Mouse (Mus musculus): ENCODE results near the gene Duoxa1.
"Not testable (repeated sequence)": the region's sequence is repeated elsewhere in the genome, so short reads cannot be mapped to it uniquely, and the experiment has no call there.

Duoxa1 gene

GRCm38 (mm10) chr2:122313536-122313935 lies at the start of gene Duoxa1:
TSS of gene Duoxa1 (minus strand) at chr2:122313730.
- no peak for DNase-seq (ENCODE audit: low spot score in 2 of 2)

DNA sequence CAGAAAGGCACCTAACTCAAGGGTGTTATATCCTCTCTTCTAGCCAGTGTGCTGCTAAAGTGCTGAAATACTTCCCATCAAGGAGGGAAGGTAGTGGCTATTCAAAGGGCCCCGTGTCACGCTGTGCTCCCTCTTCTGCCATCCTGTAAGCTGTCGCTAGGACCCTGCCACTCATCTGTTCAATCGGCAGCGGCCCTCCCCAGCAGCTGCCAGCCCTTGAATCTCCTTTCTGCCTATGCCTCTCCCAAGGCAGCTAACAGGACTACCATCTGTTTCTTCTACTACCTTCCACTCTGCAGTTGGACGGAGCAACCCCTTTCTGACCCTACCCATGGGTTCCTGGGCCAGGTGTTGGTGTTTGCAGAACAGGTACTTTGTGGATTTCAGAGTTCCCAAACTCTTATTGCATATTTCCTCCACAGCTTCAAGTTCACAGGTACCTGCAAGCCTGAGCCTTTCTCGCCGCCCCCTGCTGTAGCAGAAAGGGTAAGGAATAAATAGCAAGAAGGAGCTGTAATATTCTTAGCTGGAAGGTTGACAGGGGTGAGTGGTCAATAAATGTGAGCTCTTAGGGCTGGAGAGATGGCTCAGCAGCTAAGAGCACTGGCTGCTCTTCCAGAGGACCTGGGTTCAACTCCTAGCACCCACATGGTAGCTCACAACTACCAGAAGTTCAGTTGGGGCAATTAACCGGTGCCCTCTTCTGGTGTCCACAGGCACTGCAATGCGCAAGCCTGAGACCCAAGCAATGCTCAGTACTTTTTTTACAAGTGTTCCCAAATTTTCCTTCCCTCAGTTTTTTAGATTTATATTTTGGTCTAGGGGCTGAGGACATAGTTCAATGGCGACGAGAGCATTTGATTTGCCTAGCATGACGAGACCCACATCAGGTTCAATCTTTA lies 49.3 kb upstream of the Duoxa1 start:
- DNase-seq (ENCODE audit: low spot score in 2 of 2), result no peak

DNA sequence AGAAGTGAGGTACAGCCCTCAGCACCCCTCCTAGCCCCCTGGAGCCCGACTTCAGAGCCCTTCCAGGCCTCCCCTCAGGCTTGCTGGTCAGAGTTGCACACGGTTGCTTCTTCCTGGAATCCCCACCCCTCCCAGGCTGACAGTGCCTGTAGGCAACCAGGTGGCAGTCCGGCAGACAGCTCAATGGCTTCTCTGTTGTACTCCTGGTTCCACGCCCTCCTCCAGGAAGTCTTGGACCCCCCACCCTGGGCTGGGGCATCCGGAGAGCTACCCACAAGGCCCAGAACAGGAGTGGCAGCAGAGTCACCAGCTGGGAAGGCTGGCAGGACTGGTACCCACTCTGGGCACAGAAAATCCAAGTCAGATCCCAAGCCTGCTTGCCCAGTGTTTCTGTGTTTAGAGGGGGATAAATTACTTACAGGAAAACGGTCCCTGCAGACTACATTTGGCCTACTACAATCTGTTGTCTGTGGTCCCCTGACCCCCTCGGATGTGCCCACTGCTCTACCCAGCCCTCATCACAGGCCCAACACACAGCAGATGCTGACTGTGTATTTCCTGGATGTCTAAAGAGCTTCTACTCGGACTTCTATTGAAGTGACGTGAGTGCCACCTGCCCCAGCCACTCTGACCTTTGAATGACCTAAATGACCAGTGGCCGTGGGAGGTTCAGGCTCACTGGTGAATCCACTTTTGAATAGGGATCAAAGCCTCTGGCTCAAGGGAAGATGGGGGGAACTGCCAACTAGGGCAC lies 48.5 kb upstream of the Duoxa1 start:
- DNase-seq (ENCODE audit: low spot score in 2 of 2), result no peak

- no peak for DNase-seq (ENCODE audit: low spot score in 2 of 2)
These were observed 47.7 kb upstream of the Duoxa1 start for GRCm38 (mm10) chr2:122361181-122361580.

DNA sequence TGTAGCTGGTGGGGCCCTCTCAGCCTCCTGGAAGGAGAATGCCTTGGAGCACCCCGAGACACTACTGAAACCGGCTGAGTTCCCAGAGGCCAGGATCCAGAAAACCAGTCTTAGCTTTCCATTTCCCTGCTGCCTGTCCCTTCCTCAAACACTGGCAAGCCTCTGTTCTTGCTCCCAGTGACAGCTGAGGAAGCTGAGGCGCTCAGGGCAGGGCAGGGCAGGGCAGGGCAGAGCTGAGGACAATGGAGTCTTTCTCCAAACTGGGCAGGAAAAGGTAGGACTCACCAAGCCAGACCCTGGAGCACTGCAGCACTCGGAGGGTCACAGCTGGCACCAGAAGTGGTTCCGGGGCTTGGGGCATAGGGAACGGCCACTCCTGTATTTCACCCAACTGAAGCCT lies 46.8 kb upstream of the Duoxa1 start:
- DNase-seq (ENCODE audit: low spot score in 2 of 2), result no peak

- no peak for DNase-seq (ENCODE audit: low spot score in 2 of 2)
These were observed 42.7 kb upstream of the Duoxa1 start for GRCm38 (mm10) chr2:122356187-122356586.

GRCm38 (mm10) chr2:122355389-122355788 lies 41.9 kb upstream of the Duoxa1 start:
- no peak for DNase-seq (ENCODE audit: low spot score in 2 of 2)

DNA sequence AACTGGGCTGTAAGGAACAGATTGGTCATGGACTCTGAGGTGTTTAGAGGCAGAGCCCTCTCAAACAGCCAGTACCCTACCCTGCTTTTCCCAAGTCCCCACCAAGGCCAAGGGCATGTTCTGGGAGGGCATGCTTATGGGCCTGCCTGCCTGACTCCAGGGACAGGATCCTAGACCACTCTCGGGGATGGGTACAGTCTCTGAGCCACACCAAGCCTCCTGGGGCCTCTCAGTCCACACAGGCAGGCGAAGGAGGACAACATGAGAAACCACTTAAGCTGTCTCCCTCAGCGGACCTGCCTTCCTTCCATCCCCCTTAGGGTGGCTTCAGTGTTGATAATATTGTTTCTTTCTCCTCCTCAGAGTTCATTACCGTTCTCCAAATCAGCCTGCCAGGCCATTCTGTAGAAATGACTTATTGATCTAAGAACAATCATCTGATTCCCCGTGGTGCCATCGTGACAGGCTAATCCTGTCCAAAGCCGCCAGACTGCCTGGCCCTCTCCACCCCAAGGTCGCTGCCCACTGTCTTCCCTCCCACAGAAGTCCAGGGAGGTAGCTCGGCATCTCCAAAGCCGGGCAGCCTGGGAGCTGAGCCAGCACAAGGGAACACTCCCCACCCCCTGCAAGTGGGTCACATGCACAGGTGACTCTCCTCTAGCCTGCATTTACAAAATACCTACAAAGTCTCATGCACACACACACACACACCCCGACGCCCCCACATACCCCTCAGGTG lies 40.8 kb upstream of the Duoxa1 start:
- no peak for DNase-seq (ENCODE audit: low spot score in 2 of 2)

DNA sequence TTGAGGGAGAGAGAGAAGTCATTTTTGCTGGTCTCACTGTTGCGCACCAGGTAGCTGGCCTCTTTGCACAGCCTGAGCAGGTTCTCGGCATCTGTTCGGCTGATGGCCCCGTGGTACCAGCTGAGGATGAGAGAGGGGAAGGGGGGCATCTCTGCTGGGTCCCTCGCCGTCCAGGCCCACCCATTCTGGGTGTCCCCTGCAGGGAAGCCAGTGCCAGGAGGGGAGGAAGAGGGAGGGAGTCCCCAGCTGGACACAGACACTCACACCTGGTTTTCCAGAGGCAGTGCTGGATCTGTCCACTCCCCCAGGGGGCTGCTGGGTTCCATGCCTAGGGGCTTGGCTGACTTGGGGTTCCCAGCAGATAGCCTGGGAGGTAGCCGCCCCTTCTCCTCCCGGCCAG lies 40.2 kb upstream of the Duoxa1 start:
- DNase-seq (ENCODE audit: low spot score in 2 of 2), result no peak

DNA sequence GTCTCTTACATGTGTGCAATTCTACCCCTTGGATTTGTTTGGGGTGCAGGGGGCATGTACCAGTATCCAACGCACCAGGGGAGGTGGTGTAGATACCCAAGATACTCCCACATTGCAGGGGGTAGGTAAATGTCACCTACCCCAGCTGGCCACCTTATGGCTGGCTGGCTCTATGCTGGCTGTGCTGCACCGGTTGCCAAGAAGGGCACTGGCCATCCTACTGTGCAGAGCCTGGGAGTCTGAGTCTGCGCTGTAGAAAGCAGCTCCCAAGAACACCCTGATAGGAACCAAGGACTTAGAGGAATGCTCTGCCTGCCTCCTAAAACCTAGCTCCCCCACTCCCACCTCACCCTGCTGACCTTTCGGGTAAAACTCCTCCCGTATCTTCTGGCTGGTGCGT lies 39.5 kb upstream of the Duoxa1 start:
- DNase-seq (ENCODE audit: low spot score in 2 of 2), result no peak

- DNase-seq (ENCODE audit: low spot score in 2 of 2), result no peak
These were observed 38.4 kb upstream of the Duoxa1 start for GRCm38 (mm10) chr2:122351931-122352329.

DNA sequence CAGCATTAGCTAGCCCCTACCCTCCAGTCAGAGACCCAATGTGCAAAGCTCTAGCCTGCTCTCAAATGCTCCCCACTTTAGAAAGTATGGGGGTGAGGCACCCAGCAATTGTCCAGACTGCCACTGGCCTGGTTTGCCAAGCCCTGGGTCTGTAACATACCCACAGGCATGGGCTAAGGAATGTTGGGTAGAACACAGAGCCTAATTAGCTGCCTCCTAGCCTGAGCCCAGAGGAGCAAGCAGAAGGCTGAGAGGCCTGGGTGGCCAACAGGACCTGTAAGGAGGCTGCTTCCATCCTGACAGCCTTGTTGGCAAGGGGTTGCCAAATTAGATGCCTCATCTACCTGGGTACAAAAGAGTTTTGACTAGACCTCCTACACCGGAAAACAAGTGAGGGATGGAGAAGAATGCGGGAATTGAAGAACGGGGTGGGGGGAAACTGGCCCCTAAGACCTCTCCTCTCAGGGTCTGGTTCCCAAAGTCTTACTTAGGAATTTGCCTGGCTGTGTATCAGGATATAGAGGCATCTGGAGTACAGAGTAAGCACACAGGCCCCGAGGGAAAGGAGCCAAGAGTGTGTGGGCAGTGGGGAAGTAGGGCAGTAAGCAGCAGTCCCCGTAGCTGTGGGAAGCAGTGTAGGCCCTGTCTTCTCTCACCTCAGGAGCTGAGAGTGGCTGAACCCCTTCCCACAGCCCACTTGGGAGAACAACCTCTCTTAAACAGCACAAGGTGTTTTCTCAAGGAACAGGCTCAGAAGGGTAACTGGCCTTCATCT lies 37.8 kb upstream of the Duoxa1 start:
- no peak for DNase-seq (ENCODE audit: low spot score in 2 of 2)

DNA sequence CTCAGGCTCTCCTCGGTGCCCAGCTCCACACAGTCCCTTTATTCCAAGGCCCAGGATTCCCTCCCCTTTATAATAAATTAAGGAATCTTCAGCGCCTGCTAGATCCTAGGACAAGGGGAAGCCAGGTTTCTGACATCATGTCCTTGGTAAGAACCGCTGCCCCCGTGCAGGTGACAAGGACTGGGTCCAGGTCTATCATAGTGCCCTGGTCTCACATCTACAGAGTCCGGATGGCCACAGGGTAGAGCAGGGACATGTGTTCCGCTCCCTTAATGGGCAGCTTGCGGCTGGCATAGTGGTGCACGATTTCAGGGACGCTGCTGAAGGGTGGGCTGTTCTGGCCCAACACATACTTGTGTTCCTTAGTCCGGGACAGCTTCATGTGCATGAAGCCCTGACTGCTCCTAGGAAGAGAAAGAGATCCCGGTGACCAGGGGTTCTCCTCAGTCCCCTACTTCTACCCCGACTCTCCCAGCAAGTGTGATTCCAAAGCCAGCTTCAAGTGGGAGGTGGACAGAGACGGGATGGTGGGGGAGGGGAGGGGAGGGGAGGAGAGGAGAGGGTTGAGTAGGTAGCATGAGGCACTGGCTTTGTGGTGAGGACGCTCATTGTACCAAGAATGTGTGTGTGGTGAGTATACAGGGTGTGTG lies 35.7 kb upstream of the Duoxa1 start:
- DNase-seq (ENCODE audit: low spot score in 2 of 2), result no peak

GRCm38 (mm10) chr2:122348531-122349131 lies 35.1 kb upstream of the Duoxa1 start:
- DNase-seq (ENCODE audit: low spot score in 2 of 2), result peak; percentile 88 to 90

DNA sequence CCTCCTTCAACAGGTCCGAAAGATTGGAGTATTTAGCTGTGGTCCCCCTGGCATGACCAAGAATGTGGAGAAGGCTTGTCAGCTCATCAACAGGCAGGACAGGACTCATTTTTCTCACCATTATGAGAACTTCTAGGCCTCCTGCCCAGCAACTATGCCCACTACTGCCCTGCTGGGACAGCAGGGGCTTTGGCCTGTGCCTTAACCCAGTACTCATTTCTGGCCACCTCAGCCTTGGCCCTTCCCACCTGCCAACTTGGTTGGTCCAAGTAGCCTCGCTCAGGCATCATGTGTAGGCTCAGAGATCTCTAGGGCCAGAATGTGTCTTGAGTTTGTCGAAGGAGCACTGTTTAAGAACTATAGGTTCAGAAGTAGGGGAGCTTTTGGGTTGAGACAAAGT lies 33.7 kb upstream of the Duoxa1 start:
- DNase-seq (ENCODE audit: low spot score in 2 of 2), result no peak

DNA sequence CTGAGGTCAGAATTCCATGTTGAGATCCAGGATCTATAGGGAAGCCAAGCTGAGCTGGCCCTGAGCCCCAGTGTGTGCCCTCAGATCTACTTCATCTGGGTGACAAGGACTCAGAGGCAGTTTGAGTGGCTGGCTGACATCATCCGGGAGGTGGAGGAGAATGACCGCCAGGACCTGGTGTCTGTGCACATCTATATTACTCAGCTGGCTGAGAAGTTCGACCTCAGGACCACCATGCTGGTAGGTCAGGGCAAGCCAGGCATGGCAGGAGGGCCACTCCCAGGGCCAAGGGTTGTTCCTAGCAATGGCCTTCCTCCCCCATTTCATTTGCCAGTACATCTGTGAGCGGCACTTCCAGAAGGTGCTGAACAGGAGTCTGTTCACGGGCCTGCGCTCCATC lies 32.6 kb upstream of the Duoxa1 start:
- DNase-seq (ENCODE audit: low spot score in 2 of 2), result not testable (repeated sequence)

GRCm38 (mm10) chr2:122345106-122345893 lies 31.8 kb upstream of the Duoxa1 start:
- no peak for DNase-seq (ENCODE audit: low spot score in 2 of 2)

GRCm38 (mm10) chr2:122337291-122337690 lies 23.8 kb upstream of the Duoxa1 start:
- DNase-seq (ENCODE audit: low spot score in 2 of 2), result no peak

DNA sequence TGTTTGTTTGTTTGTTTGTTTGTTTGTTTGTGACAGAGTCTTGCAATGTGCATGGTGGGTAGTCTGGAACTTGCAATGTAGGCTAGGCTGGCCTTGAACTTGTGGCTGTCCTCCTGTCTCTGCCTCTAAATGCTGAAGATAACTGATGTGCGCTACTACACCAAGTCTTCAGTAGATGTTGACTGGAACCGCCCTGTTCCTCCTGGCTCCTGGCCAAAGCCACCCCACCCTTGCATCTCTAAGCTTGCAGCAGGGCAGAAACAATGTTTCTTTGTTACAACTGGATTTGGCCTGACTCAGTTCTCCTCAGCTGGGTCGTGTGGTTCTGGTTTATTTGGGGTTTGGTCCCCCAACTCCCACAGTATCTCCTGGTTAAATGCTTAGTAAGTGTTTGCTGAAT lies 20.6 kb upstream of the Duoxa1 start:
- DNase-seq (ENCODE audit: low spot score in 2 of 2), result no peak

GRCm38 (mm10) chr2:122332222-122332621 lies 18.7 kb upstream of the Duoxa1 start:
- DNase-seq (ENCODE audit: low spot score in 2 of 2), result no peak

Data from heart, adult 9 months (tissue).